Mouse (Mus musculus) CD4-positive, CD25-positive, alpha-beta regulatory T cell (primary cell): ENCODE data around the gene Ttyh1. TPM values are rescaled to one million over a fixed set of nuclear protein-coding genes. Genes with fewer than 3 reads are reported as not detected.

Experiments used
- polyA plus RNA-seq: library from polyadenylated mRNA; unstranded; fragments of 100-300 nt; shearing (Covaris generic); gene quantifications from one replicate; pipeline ENCODE4 v1.2.1, GENCODE M21; 2017

Ttyh1 gene
- 0.43 TPM for polyA plus RNA-seq

GRCm38 (mm10) chr7:4119344-4119902, at the start of gene Ttyh1:
TSS of gene Ttyh1 (plus strand) at chr7:4119408.

GRCm38 (mm10) chr7:4136771-4137531, 17.7 kb downstream of the Ttyh1 start, which contains the start of gene Leng8:
TSS of gene Leng8 (plus strand) at chr7:4137039.

GRCm38 (mm10) chr7:4150059-4150541, 30.9 kb downstream of the Ttyh1 start, which contains the start of gene Leng9:
TSS of gene Leng9 (minus strand) at chr7:4150374.

GRCm38 (mm10) chr7:4164090-4164910, 45.1 kb downstream of the Ttyh1 start, which contains the start of gene Cdc42ep5:
TSS of gene Cdc42ep5 (minus strand) at chr7:4164860.

Other genes with a start within 250 kb of the Ttyh1 start
- 0.13 TPM for gene Gm14548, start 221.3 kb upstream of the Ttyh1 start, polyA plus RNA-seq
- gene Lilra6, start 203.9 kb upstream of the Ttyh1 start, polyA plus RNA-seq = 0.18 TPM
- gene Lair1, start 56.2 kb upstream of the Ttyh1 start, polyA plus RNA-seq = 3.4 TPM
- gene Leng8, start 17.6 kb downstream of the Ttyh1 start, polyA plus RNA-seq = 188 TPM
- 11.3 TPM for gene Leng9, start 31.0 kb downstream of the Ttyh1 start, polyA plus RNA-seq
- not detected for gene Cdc42ep5, start 45.5 kb downstream of the Ttyh1 start, polyA plus RNA-seq
- gene Lilra5, start 118.3 kb downstream of the Ttyh1 start, polyA plus RNA-seq = not detected
- gene Ncr1, start 218.3 kb downstream of the Ttyh1 start, polyA plus RNA-seq = not detected